In genomic region chr8:12799099-12799498, GRCm38 (mm10) we compare ENCODE assay signal across 26 mouse cellular contexts. TPM values are rescaled to one million over a fixed set of nuclear protein-coding genes. Genes with fewer than 3 reads are reported as not detected.
DNase-seq lines count a peak whose midpoint lies in the region; ATAC-seq and TF ChIP-seq lines count a peak whose summit lies in the region.
"Had no signal": no experiment of that assay in that cellular context is flagged by ENCODE, and none has a peak within 500 bp of the region (broad histone marks: within the 10 kb centered on the region; RNA-seq: fewer than 3 reads in every experiment).

No protein-coding gene starts in this region.

- DNase-seq in hindbrain, embryonic 10.5 days (ENCODE audit: low spot score) = no peak
- peak; percentile 72 for DNase-seq in kidney, adult 9 months
- DNase-seq in kidney, postnatal 25 days = peak; percentile 39 to 67
- DNase-seq in adrenal gland, adult 18-20 months (ENCODE audit: low spot score in 2 of 2) = no peak
- DNase-seq: adrenal gland, postnatal 10 days; cerebellum, adult 18-20 months; cerebellum, postnatal 14 days; gastrocnemius, postnatal 25 days; heart, postnatal 36 days; lung, adult 18-20 months; lung, postnatal 14 days; midbrain, embryonic 14.5 days; thymus, postnatal 14 days had no signal

- peak overlapping the region; percentile 25; the same call in 1 of the 2 replicates for H3K27ac ChIP-seq in hindbrain, embryonic 10.5 days
- no peak overlapping the region for H3K27ac ChIP-seq in hindbrain, embryonic 12.5 days
- no peak overlapping the region for H3K27ac ChIP-seq in kidney, embryonic 16.5 days (ENCODE audit: low read length)
- no peak overlapping the region for H3K27ac ChIP-seq in ES-Bruce4 (ENCODE audit: insufficient read depth, low read length)
- H3K27ac ChIP-seq: hindbrain, embryonic 15.5 days; limb, embryonic 12.5 days; neural tube, embryonic 12.5 days had no signal

- 65% methylated on average over 6 of the region's 6 CpGs for WGBS in hindbrain, embryonic 10.5 days
- WGBS in hindbrain, embryonic 12.5 days = 70% methylated on average over 6 of the region's 6 CpGs
- WGBS in kidney, embryonic 16.5 days = 77% methylated on average over 6 of the region's 6 CpGs

- no peak for TF ChIP-seq POLR2A in ES-Bruce4 (IDR thresholded peaks at IDR 0.05; ENCODE audit: insufficient read depth, low read length)

- TF ChIP-seq CTCF in ES-Bruce4 (IDR thresholded peaks at IDR 0.05; ENCODE audit: low read depth, low read length) = peak; percentile 11

- H3K36me3 ChIP-seq in hindbrain, embryonic 10.5 days = no peaks in the 10 kb centered on the region
- no peaks in the 10 kb centered on the region for H3K36me3 ChIP-seq in hindbrain, embryonic 12.5 days
- no peaks in the 10 kb centered on the region for H3K36me3 ChIP-seq in kidney, embryonic 16.5 days (ENCODE audit: insufficient read depth, low read length)
- no peaks in the 10 kb centered on the region for H3K36me3 ChIP-seq in ES-Bruce4 (ENCODE audit: control insufficient read depth, insufficient read depth, low read length, poor library complexity, severe bottlenecking)
- H3K36me3 ChIP-seq: G1E; heart, embryonic 12.5 days; hindbrain, embryonic 15.5 days; limb, embryonic 12.5 days; neural tube, embryonic 12.5 days had no signal

- no peaks in the 10 kb centered on the region for H3K9me3 ChIP-seq in hindbrain, embryonic 10.5 days
- H3K9me3 ChIP-seq in hindbrain, embryonic 12.5 days (replicated peaks) = no peaks in the 10 kb centered on the region
- no peaks in the 10 kb centered on the region for H3K9me3 ChIP-seq in kidney, embryonic 16.5 days (ENCODE audit: low read length)
- 0 out of 2 replicates have a peak, but pooled peaks cover 4% of the 10 kb centered on the region for H3K9me3 ChIP-seq in ES-Bruce4 (replicated peaks; ENCODE audit: control insufficient read depth, insufficient read depth, low read length, poor library complexity, severe bottlenecking)
- H3K9me3 ChIP-seq: forebrain, embryonic 10.5 days; G1E; heart, embryonic 12.5 days; hindbrain, embryonic 15.5 days; limb, embryonic 12.5 days; megakaryocyte, embryonic 14.5 days; neural tube, embryonic 12.5 days had no signal

- ATAC-seq in hindbrain, embryonic 12.5 days (ENCODE audit: low FRiP score) = no peak
- ATAC-seq in kidney, embryonic 16.5 days (ENCODE audit: low FRiP score, low TSS enrichment) = no peak
- ATAC-seq in CD4-positive, CD25-positive, alpha-beta regulatory T cell, adult 4 months = no peak
- ATAC-seq: forebrain, embryonic 16.5 days; Patski had no signal

- H3K4me1 ChIP-seq in hindbrain, embryonic 10.5 days (replicated peaks) = peaks cover 42% of the 10 kb centered on the region
- H3K4me1 ChIP-seq in hindbrain, embryonic 12.5 days = peaks cover 27% of the 10 kb centered on the region
- H3K4me1 ChIP-seq in kidney, embryonic 16.5 days (ENCODE audit: insufficient read depth, low read length) = peaks cover 38% of the 10 kb centered on the region
- no peaks in the 10 kb centered on the region for H3K4me1 ChIP-seq in ES-Bruce4 (ENCODE audit: control insufficient read depth, insufficient read depth, low read length)

- H3K4me3 ChIP-seq in hindbrain, embryonic 10.5 days = no peak overlapping the region
- H3K4me3 ChIP-seq in hindbrain, embryonic 12.5 days = no peak overlapping the region
- no peak overlapping the region for H3K4me3 ChIP-seq in kidney, embryonic 16.5 days (ENCODE audit: low read length)
- H3K4me3 ChIP-seq in ES-Bruce4 (ENCODE audit: low read depth, low read length) = no peak overlapping the region
- H3K4me3 ChIP-seq: forebrain, embryonic 10.5 days; heart, embryonic 12.5 days; hindbrain, embryonic 15.5 days; limb, embryonic 12.5 days; megakaryocyte, embryonic 14.5 days; neural tube, embryonic 12.5 days had no signal

- no peaks in the 10 kb centered on the region for H3K27me3 ChIP-seq in hindbrain, embryonic 10.5 days (ENCODE audit: insufficient read depth, poor library complexity, severe bottlenecking)
- H3K27me3 ChIP-seq in hindbrain, embryonic 12.5 days = no peaks in the 10 kb centered on the region
- H3K27me3 ChIP-seq in kidney, embryonic 16.5 days (ENCODE audit: insufficient read depth, low read length) = no peaks in the 10 kb centered on the region
- H3K27me3 ChIP-seq in ES-Bruce4 (ENCODE audit: control insufficient read depth, insufficient read depth, low read length, poor library complexity, severe bottlenecking) = no peaks in the 10 kb centered on the region
- H3K27me3 ChIP-seq: heart, embryonic 12.5 days; hindbrain, embryonic 15.5 days; limb, embryonic 12.5 days; neural tube, embryonic 12.5 days; Patski had no signal

- no peak overlapping the region for H3K9ac ChIP-seq in hindbrain, embryonic 12.5 days
- no peak overlapping the region for H3K9ac ChIP-seq in kidney, embryonic 16.5 days (replicated peaks; ENCODE audit: low read length)
- no peak overlapping the region for H3K9ac ChIP-seq in ES-Bruce4 (ENCODE audit: low read depth, poor library complexity, severe bottlenecking)
- H3K9ac ChIP-seq: heart, embryonic 12.5 days; hindbrain, embryonic 15.5 days; limb, embryonic 12.5 days; neural tube, embryonic 12.5 days had no signal

- H3K4me2 ChIP-seq in hindbrain, embryonic 12.5 days (replicated peaks) = no peak overlapping the region
- no peak overlapping the region for H3K4me2 ChIP-seq in kidney, embryonic 16.5 days (replicated peaks; ENCODE audit: low read depth, low read length)
- H3K4me2 ChIP-seq: heart, embryonic 12.5 days; hindbrain, embryonic 15.5 days; limb, embryonic 12.5 days; neural tube, embryonic 12.5 days had no signal

- no peak for TF ChIP-seq EP300 in ES-Bruce4 (IDR thresholded peaks at IDR 0.05; ENCODE audit: insufficient read depth, low read depth, low read length)

RNA-seq across cellular contexts. Expression of gene Atp11a, which starts 42.3 kb away (rescaled TPM):
- polyA plus RNA-seq in hindbrain, embryonic 10.5 days (2016; fragmentation: Nextera tagmentation; extraction: Ambion mirVana) = 8.5 and 8.8 TPM in 2 replicates
- 15.3 and 17.6 TPM in 2 replicates for polyA plus RNA-seq in hindbrain, embryonic 12.5 days (2016; fragmentation: Nextera tagmentation; extraction: Ambion mirVana)
- polyA plus RNA-seq in kidney, embryonic 16.5 days (2015; fragmentation: Nextera tagmentation; extraction: Ambion mirVana) = 14.4 and 18.5 TPM in 2 replicates
- 58.5 TPM in 2 replicates for polyA plus RNA-seq in ES-Bruce4 (2011; ENCODE audit: insufficient read depth, insufficient read length, low read depth, missing spikeins)
- 100 to 1,000 TPM; 123 to 129 TPM for total RNA-seq in adrenal gland, adult 18-20 months (2021)
- 1 to 10 TPM; 6.4 to 7.4 TPM for polyA plus RNA-seq in CD4-positive, CD25-positive, alpha-beta regulatory T cell, adult 4 months (2017; shearing (Covaris generic))
- polyA plus RNA-seq: G1E had no signal

Comparison
In these comparisons a context has a peak if more than half of its experiments do, and no peak if none do; other contexts are left out.
1. DNase-seq: peak in kidney, adult 9 months (single experiment) and kidney, postnatal 25 days (2 of 2); none in hindbrain, embryonic 10.5 days (single experiment) and adrenal gland, adult 18-20 months (0 of 2).